Mouse (Mus musculus): ENCODE measurements around the gene Has3. TPM values are rescaled to one million over a fixed set of nuclear protein-coding genes. Genes with fewer than 3 reads are reported as not detected.

Gene Has3
- polyA plus RNA-seq, 1 experiment, result 0.52 TPM

GRCm38 (mm10) chr8:106887336-106888189 is 17.5 kb downstream of the Has3 start:
- Histone ChIP-seq H3K27ac (ENCODE audit: insufficient read depth, low read depth, low read length) (no peak overlapping the region), H3K4me1 (ENCODE audit: control insufficient read depth, insufficient read depth, insufficient read length, low read length) (peaks cover 6% of the 10 kb centered on the region; the same call in 1 of the 2 replicates), H3K4me3 (ENCODE audit: low read depth, low read length) (no peak overlapping the region), H3K36me3 (ENCODE audit: control insufficient read depth, insufficient read depth, low read length) (peaks cover 18% of the 10 kb centered on the region), H3K27me3 (ENCODE audit: control insufficient read depth, insufficient read depth, low read length) (no peaks in the 10 kb centered on the region)
- 38% methylated on average over 5 of the region's 5 CpGs for WGBS
- TF ChIP-seq POLR2A (IDR thresholded peaks at IDR 0.05; ENCODE audit: low read depth, low read length) (no peak), CTCF (IDR thresholded peaks at IDR 0.05; ENCODE audit: extremely low read depth, insufficient read length, insufficient replicate concordance, low read depth, low read length) (peak; percentile 59; the same call in 1 of the 2 replicates)

- Histone ChIP-seq H3K4me1 (ENCODE audit: control insufficient read depth, insufficient read depth, insufficient read length, low read length) (peaks cover 6% of the 10 kb centered on the region; the same call in 1 of the 2 replicates), H3K27ac (ENCODE audit: insufficient read depth, low read depth, low read length) (no peak overlapping the region), H3K4me3 (ENCODE audit: low read depth, low read length) (no peak overlapping the region), H3K27me3 (ENCODE audit: control insufficient read depth, insufficient read depth, low read length) (no peaks in the 10 kb centered on the region), H3K36me3 (ENCODE audit: control insufficient read depth, insufficient read depth, low read length) (peaks cover 11% of the 10 kb centered on the region)
- no peak for TF ChIP-seq POLR2A (IDR thresholded peaks at IDR 0.05; ENCODE audit: low read depth, low read length)
- TF ChIP-seq CTCF (IDR thresholded peaks at IDR 0.05; ENCODE audit: extremely low read depth, insufficient read length, insufficient replicate concordance, low read depth, low read length), result no peak
- 39% methylated on average over 3 of the region's 3 CpGs for WGBS
Measured at GRCm38 (mm10) chr8:106888803-106889202, 18.8 kb downstream of the Has3 start.

- peak overlapping the region; percentile 97 for H3K4me3 ChIP-seq (ENCODE audit: low read depth, low read length)
- WGBS, result 2% methylated on average over 15 of the region's 15 CpGs
Measured at GRCm38 (mm10) chr8:106892210-106892805, 22.3 kb downstream of the Has3 start.

GRCm38 (mm10) chr8:106892806-106893451 is 22.9 kb downstream of the Has3 start:
- Histone ChIP-seq H3K27me3 (ENCODE audit: control insufficient read depth, insufficient read depth, low read length) (no peaks in the 10 kb centered on the region), H3K27ac (ENCODE audit: insufficient read depth, low read depth, low read length) (peak overlapping the region; percentile 64), H3K4me3 (ENCODE audit: low read depth, low read length) (peak overlapping the region; percentile 97), H3K36me3 (ENCODE audit: control insufficient read depth, insufficient read depth, low read length) (peaks cover 2% of the 10 kb centered on the region; the same call in 1 of the 2 replicates), H3K4me1 (ENCODE audit: control insufficient read depth, insufficient read depth, insufficient read length, low read length) (peaks cover 6% of the 10 kb centered on the region; the same call in 1 of the 2 replicates)
- no peak for TF ChIP-seq POLR2A (IDR thresholded peaks at IDR 0.05; ENCODE audit: low read depth, low read length)
- TF ChIP-seq CTCF (IDR thresholded peaks at IDR 0.05; ENCODE audit: extremely low read depth, insufficient read length, insufficient replicate concordance, low read depth, low read length), result no peak
- WGBS, result 1% methylated on average over 54 of the region's 57 CpGs

More at GRCm38 (mm10) chr8:106892210-106892805, 22.3 kb downstream of the Has3 start:
- Histone ChIP-seq H3K27me3 (ENCODE audit: control insufficient read depth, insufficient read depth, low read length) (no peaks in the 10 kb centered on the region), H3K4me1 (ENCODE audit: control insufficient read depth, insufficient read depth, insufficient read length, low read length) (peaks cover 6% of the 10 kb centered on the region; the same call in 1 of the 2 replicates), H3K27ac (ENCODE audit: insufficient read depth, low read depth, low read length) (no peak overlapping the region), H3K36me3 (ENCODE audit: control insufficient read depth, insufficient read depth, low read length) (peaks cover 2% of the 10 kb centered on the region; the same call in 1 of the 2 replicates)
- TF ChIP-seq CTCF (IDR thresholded peaks at IDR 0.05; ENCODE audit: extremely low read depth, insufficient read length, insufficient replicate concordance, low read depth, low read length) (no peak), POLR2A (IDR thresholded peaks at IDR 0.05; ENCODE audit: low read depth, low read length) (no peak)

- WGBS, result under 1% methylated on average over 63 of the region's 63 CpGs
Measured at GRCm38 (mm10) chr8:106893481-106894156, 23.6 kb downstream of the Has3 start, which contains the start of gene Utp4. Gene Utp4, plus strand, starts transcription at chr8:106893636.

GRCm38 (mm10) chr8:106899473-106899872 is 29.4 kb downstream of the Has3 start:
- Histone ChIP-seq H3K27ac (ENCODE audit: insufficient read depth, low read depth, low read length) (no peak overlapping the region), H3K36me3 (ENCODE audit: control insufficient read depth, insufficient read depth, low read length) (peaks cover 39% of the 10 kb centered on the region), H3K4me3 (ENCODE audit: low read depth, low read length) (no peak overlapping the region), H3K4me1 (ENCODE audit: control insufficient read depth, insufficient read depth, insufficient read length, low read length) (no peaks in the 10 kb centered on the region), H3K27me3 (ENCODE audit: control insufficient read depth, insufficient read depth, low read length) (no peaks in the 10 kb centered on the region)
- WGBS, result 28% methylated on average over 5 of the region's 5 CpGs
- TF ChIP-seq CTCF (IDR thresholded peaks at IDR 0.05; ENCODE audit: extremely low read depth, insufficient read length, insufficient replicate concordance, low read depth, low read length) (no peak), POLR2A (IDR thresholded peaks at IDR 0.05; ENCODE audit: low read depth, low read length) (no peak)

More at GRCm38 (mm10) chr8:106893481-106894156, 23.6 kb downstream of the Has3 start, which contains the start of gene Utp4:
- peak within 1 kb of the TSS; percentile 97 for H3K4me3 ChIP-seq (ENCODE audit: low read depth, low read length)
- TF ChIP-seq POLR2A (IDR thresholded peaks at IDR 0.05; ENCODE audit: low read depth, low read length) (peak; percentile 74), CTCF (IDR thresholded peaks at IDR 0.05; ENCODE audit: extremely low read depth, insufficient read length, insufficient replicate concordance, low read depth, low read length) (no peak)
- H3K27me3 ChIP-seq (ENCODE audit: control insufficient read depth, insufficient read depth, low read length), result no peaks in the 10 kb centered on the region
- peaks cover 6% of the 10 kb centered on the region; the same call in 1 of the 2 replicates for H3K4me1 ChIP-seq (ENCODE audit: control insufficient read depth, insufficient read depth, insufficient read length, low read length)
- peak within 1 kb of the TSS; percentile 64 for H3K27ac ChIP-seq (ENCODE audit: insufficient read depth, low read depth, low read length)
- H3K36me3 ChIP-seq (ENCODE audit: control insufficient read depth, insufficient read depth, low read length), result peaks cover 8% of the 10 kb centered on the region; the same call in 1 of the 2 replicates

All from small intestine, adult 2 months (tissue).